Mouse (Mus musculus): ENCODE data around the gene Klhl3.

GRCm38 (mm10) chr13:58046178-58046577 is 67.2 kb downstream of the Klhl3 start:
- TF ChIP-seq EP300 (IDR thresholded peaks at IDR 0.05; ENCODE audit: low read depth) (no peak), CTCF (IDR thresholded peaks at IDR 0.05; ENCODE audit: low read depth) (no peak)

Measured in heart, postnatal 0 days (tissue).